Mouse (Mus musculus) neural tube, embryonic 10.5 days (tissue): ENCODE data around the gene H2-DMb2.
A peak's percentile ranks its signal among the peaks of the same experiment; 100 is the strongest.
"Not testable (repeated sequence)": the region's sequence is repeated elsewhere in the genome, so short reads cannot be mapped to it uniquely, and the experiment has no call there.

Experiments used
- DNase-seq: peaks from one replicate; pipeline ENCODE4 v3.0.0-alpha.2; 2017; ENCODE audit warnings: low spot score; ENCODE audit errors: extremely low spot score

H2-DMb2 gene

GRCm38 (mm10) chr17:34134451-34134850 lies 8.7 kb upstream of the H2-DMb2 start:
- DNase-seq: no peak

DNA sequence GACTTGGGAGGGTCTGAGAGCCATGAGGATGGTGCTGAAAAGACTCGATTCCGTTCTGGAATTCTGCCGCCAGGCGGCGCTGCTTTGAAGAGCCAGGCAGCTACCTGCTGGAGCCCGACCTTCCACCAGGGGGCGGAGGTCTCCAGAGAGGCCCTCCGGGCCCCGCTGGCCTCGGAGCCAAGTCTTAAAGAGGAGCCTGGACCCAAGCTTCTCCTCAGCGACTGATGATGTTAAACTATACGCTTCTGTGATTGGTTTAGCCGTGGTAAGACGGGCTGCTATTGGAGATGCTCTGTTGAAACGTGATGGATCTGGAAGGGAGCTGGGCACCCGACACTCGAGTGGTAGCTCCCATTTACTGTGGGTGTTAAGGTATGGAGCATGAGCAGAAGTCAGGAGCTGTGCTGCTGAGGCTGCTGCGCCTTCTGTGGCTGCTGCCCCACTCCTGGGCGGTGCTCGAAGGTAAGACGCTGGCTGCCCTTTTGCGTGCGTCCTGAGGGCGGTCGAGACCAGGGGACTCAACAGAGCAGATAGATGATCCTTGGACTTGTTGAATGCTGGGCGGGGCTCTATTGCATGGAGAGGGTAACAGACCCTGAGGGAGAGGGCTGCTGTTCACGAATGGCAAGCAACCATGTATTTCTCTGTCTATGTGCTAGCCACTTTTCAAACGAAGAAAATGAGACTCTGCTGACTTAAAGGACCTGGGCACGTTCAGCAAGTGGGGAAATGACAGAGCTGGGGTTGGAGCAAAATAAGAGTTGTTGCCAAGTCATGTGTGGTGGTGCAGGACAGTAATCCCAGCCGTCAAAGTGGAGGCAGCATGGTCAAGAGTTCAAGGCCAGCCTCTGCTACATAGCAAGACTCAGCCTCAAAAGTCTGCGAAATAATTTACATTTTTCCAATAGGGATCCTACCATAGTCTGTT lies 7.5 kb upstream of the H2-DMb2 start:
- peak; percentile 99 for DNase-seq

DNA sequence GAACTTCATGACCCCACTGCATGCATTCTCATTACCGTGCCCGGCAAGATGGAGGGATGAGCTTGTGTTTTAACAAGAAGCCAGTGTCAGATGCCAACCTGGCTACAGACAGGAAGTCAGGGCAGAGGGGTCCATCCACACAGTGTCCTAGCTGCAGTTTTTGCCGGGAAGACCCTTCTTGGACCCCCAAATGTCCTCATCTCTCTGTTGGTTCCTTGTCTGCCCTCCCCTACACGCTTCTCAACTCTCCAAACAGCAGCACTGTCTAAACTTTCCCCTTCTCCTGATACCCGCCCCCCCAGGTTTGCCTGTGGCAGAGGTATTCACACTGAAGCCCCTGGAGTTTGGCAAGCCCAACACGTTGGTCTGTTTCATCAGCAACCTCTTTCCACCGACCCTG lies 5.5 kb upstream of the H2-DMb2 start:
- no peak for DNase-seq

DNA sequence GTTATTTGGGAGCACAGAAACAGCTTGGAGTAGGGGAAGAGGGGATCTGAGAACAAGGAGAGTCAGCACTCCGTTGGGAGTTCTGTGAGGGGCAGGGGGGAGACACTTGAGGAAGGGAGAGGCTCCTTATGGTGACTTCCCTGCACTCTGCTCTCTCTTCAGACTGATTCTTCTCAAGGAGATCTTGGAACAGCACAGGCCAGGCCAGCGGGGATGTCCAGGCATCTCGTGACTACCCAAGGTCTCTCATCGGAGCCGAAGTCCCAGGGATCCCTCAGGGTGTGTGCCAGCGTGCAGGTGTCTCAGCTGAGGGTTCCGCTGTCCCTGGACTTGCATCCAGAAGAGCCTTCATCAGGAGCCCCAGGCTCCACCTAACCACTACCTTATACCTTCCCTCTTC lies 4.5 kb upstream of the H2-DMb2 start:
- no peak for DNase-seq

- peak; percentile 51 for DNase-seq
These were observed 3.7 kb upstream of the H2-DMb2 start for GRCm38 (mm10) chr17:34139416-34139815.

GRCm38 (mm10) chr17:34140240-34140639 lies 2.9 kb upstream of the H2-DMb2 start:
- no peak for DNase-seq

DNA sequence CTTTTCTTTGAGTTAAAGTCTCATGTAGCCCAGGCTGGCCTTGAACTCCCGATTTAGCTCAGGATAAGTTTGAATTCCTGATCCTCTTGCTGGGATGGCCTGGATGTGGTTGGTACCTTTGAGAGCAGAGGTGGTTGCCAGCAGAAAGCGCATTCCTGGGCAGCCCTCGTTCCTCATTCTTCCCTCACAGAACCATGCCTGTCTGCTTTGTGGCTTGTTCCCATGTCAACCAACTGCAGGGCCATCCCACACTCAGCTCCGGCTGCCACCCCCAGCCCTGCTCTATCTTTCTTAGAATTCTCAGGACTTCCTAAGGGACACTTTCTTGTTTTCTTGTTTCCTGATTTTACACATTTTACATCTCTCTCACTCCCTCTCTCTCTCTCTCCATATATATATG lies 1.7 kb upstream of the H2-DMb2 start:
- DNase-seq: no peak

DNA sequence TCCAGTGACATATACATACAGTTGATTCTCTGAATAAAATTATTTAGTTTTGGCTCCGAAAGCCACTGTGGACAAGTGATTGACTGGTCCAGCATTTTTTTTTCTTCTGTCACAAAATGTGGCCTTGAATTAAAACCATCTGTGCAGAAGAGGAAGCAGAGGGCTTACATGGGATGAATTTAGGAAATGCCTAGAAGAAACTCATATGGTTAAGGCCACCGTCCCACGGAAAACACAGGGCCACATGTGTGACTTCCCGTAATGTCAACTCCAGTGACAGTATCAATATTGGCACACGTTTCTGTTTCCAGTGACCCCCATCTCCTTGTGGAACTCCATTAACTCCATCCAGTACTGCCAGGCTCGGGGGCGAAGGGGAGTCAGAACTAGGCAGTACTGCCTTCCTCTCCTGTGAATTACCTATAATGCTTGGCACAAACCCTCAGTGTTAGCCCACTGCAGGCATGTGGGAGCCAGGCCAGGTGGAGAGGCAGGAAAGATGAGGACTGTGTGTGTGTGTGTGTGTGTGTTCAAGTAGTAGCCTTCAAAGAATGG lies 574 bp upstream of the H2-DMb2 start:
- no peak for DNase-seq

DNA sequence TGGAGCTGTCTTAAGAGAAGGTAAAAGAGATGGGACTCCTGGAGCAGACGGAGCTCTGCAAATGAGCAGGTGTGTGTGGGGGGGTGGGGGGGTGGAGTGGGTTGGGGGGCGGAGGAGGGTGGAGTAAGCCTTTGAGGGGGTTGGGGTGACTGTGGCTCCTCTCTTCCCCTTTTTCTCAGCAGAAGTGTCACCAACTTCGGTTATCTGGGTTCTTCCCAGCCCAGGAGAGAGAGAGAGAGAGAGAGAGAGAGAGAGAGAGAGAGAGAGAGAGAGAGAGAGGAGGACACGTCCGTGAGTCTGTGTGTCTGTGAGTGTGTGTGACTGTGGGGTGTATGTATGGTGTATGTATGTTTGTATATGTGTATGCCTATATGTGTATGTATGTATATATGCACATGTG lies 354 bp downstream of the H2-DMb2 start:
- no peak for DNase-seq

DNA sequence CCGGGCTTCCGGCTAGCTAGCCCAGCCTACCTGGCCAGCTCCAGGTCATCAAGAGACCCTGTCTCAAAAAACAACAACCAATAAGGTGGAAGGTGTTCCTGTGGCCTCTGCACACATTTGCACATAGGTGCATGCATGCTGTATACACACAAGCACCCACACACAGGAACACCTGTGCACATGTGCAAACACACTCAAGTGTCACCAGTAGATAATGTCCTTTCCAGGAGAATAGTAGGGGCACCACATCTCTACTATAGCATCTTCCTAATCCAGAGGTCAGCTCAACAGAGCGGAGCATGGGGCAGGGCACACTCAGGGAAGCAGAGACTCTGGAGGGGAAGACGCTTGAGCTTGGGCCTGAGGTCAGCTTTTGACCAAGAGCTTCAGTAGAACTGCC lies 1.1 kb downstream of the H2-DMb2 start:
- not testable (repeated sequence) for DNase-seq

- DNase-seq: no peak
These were observed 1.9 kb downstream of the H2-DMb2 start for GRCm38 (mm10) chr17:34144960-34145371.

DNA sequence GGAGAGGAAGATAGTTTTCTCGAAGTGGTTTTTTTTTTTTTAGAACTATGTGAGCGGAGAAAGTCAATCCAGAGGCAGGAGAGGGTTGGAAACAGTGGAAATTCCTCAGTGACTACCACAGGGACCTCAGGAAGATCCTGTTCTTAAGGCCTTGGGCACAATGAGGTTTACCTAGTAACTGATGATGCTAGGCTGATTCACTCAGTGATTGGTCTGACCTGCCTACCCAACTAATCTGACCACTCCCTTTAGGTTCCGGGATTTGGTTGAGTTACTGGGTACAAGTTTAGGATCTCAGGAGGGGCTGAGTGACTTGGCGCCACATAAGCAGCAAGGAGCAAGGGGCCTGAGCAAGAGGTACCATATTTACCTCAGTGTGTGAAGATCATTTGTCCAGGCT lies 9.8 kb downstream of the H2-DMb2 start, which contains the start of gene H2-DMb1:
Gene H2-DMb1 (plus strand): TSS at position 150 of the 400 bp plus-strand sequence.
- DNase-seq: no peak

DNA sequence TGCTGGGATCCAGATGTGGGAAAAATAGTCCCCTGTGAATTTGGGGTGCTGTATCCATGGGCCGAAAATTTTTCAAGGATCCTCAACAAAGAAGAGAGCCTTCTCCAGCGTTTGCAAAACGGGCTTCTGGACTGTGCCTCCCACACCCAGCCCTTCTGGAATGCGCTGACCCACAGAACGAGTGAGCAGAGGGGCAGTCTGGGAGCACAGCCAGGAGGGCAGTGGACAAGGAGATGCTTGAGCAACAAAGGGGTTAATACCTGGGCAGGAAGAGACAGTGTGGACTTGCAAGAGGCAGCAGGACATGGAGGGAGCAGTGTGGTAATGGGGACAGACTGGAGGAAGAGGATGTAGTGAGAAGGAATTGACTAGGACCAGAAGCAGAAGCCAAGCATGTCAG lies 12.4 kb downstream of the H2-DMb2 start:
- no peak for DNase-seq

DNA sequence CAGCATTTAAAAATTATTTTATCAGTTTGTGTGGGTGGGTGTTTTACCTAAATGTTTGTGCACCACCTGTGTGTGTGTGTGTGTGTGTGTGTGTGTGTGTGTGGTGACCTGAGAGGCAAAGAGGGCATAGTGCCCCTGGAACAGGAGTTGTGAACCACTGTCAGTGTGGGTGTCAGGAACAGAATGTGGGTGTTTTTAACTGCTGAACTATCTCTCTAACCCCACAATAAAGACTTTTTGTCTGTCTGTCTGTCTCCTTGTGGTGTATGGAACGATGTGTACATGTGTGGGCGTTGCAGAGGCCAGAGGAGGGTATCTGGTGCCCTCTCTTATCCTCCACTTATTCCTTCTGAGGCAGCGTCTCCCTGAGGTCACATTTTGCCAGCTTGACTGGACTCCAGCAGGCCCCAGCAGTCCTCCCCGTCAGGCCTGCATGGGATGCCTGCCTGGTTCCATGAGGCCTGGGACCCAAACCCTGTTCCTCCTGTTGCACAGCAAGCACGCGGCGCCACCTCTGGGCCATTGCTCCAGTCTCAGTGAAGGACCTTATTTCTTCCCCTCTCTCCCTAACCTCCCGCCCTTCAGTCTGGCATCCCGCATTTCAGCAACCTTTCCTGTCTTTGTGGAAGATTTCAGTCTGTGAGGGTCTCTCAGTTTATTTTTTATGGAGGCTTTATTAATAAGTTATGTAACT lies 21.2 kb downstream of the H2-DMb2 start:
- no peak for DNase-seq

- DNase-seq: no peak
These were observed 22.1 kb downstream of the H2-DMb2 start for GRCm38 (mm10) chr17:34165033-34165730.

- DNase-seq: peak; percentile 31
These were observed 26.2 kb downstream of the H2-DMb2 start for GRCm38 (mm10) chr17:34169279-34169678.

GRCm38 (mm10) chr17:34170487-34170876 lies 27.4 kb downstream of the H2-DMb2 start:
- no peak for DNase-seq

GRCm38 (mm10) chr17:34170877-34171498 lies 27.9 kb downstream of the H2-DMb2 start:
- peak; percentile 78 for DNase-seq

DNA sequence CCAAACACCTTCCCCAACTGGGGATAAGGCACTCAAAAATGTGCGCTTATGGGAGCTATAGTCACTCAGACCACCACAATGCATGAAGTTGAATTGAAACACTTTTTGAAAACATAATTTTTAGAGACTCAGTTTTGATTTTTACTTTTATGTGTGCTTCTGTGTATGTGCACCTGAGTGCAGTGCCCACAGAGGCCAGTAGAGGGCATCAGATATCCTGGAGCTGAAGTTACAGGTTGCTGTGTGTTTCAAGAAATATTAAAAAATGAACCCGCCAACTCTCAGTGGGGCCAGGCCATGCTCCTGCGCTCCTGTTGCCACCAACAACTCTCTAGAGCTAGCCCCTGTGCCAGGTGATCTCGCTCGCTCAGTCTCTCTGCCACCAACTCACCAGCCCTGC lies 29.4 kb downstream of the H2-DMb2 start:
- DNase-seq: no peak

DNA sequence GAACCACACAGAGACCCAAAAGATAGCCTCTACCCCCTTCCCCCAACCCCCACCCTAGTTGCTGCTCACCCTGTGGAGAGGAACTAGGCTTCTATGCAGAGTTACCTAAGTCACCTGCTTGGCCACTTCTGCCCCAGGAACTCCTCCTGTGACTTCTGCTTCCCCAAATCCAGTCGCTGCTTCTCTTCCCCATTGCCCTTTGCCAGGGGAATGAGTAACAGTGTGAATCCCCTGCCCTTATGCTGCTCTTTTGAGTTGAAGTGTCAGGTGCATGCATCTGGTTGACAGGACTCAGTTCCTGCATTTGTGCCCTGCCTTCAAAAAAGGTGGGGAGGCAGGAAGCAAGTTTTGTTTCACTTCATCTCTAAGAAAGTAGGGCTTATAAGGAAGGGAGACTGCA lies 31.0 kb downstream of the H2-DMb2 start:
- DNase-seq: no peak

DNA sequence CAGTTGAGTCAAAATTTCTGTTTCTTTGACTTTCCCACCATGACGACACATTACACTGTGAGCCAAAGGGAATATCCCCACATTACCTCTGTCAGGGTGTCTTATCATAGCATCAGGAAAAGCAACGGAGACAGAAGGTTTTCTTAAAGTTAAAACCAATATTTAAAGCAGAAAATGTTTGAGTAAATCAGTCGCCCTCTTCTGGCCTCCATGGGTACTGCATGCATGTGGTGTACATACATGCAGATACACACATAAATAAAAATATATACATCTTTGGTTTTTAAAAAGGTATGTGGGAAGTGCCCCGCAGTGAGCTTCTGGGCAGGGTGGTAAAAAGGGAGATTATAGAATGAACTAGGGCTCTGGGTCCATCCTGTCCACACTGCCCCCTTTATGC lies 34.1 kb downstream of the H2-DMb2 start:
- DNase-seq: no peak
